Mouse (Mus musculus): ENCODE results near the gene Gm28053.

Gene Gm28053

GRCm38 (mm10) chr6:48742422-48743351, 24.3 kb downstream of the Gm28053 start:
- peak; percentile 51 for DNase-seq

DNA sequence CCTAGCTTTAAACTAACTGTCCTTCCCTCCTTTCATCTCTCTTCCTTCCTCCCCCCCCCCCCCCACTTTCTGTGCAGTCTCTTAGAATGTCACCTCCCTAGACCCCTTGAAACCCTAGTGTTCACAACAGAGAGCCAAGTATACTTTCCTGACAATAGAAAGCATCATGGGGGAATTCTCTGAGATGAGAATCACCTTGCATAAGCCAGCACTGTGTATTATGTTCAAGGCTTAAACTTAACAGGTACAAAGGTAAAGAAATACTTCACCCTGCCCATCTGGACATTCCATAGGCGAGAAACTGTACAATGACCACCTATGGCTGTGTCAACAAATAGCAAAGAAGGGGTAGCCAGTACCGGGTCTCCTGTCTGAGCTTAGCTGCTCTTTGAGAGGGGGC, 27.1 kb downstream of the Gm28053 start:
- DNase-seq: no peak

DNA sequence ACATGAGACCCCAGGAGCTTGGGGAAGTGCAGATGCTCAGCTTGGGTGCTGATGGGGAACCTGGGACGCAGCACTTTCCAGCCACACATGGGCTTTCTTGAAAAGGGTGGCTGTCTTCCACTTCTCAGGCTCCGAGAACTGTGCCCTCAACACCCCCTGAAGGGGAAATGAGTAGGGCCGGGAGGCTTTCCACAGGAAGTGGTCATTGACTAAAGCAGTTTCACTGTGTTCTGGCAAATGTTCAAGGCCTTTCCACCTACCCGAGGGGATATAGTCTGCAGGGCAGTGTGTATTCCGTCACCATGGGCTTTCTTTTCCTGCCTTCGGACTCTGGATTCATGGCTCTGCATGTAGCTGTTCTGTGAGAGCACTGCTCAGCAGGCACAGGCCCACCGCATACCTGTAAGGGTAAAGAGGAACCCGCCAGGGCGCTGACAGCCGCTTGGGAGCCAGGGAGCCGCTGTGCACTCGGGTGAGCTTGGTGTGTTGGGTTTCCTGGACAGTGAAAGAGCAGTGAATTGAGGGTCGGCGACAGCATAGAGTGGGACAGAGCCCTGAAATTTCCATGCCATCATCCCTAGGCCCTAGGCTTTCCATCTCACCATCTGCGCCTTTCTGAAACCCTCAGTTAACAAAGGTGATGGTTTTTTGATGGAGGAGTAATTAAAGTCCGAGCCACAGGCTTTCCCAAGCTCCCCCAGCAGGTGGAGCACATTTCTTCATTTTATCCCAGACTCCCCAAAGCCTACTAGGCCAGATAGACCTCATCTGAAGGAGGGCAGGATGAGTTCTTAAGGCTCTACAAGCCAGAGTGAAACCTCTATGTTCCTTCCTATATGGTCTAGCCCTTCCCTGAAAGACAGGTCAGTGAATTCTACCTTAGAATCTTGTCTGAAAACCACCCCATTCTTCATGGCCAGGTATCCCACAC, 27.8 kb downstream of the Gm28053 start, which contains the start of gene Gimap5:
Gene Gimap5 (plus strand): TSS at position 239 of the 931 bp plus-strand sequence.
- DNase-seq: peak; percentile 78

DNA sequence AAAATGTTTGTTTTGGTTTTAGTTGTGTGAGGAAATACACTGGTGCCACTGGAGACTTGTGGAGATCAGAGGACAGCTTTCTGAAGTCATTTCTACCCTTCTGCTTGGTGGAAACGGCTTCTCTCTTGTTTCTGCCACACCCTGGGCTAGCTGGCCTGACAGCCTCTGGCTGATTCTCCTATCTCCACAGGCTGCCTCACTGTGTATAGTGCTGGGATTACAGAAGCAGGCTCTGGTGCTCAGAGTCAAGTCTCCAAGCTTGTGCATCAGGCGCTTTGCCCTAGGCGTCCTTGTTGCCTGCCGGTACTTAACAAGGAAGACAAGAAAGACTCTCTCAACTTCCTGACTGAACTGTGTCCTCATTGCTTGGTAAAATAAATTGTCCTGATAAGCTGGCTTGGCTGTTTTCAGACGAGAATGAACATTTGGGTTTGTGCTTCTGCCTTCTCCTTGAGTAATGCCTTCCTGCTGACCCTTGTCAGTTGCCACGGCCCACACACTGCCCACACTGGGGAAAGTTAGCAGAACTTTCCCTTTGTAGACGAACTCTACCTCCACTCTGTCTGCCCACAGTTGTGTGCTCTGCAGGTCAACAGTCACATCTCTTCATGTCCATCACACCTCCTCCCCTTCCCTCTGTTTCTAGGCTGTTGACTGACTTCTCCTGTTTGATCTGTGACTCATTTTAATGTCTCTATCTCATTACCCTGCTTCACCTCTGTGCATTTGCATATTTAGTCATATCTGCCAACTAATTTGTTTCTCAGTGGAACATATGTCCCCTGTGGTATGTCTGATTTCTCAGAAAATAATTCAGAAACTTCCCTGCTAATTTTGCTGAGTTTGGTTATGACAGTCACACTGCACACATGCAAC, 28.9 kb downstream of the Gm28053 start:
- DNase-seq: peak; percentile 40

- no peak for DNase-seq
These were observed 45.3 kb downstream of the Gm28053 start for GRCm38 (mm10) chr6:48763567-48764270.

GRCm38 (mm10) chr6:48764496-48764895, 46.1 kb downstream of the Gm28053 start:
- DNase-seq: no peak

GRCm38 (mm10) chr6:48768178-48768869, 49.9 kb downstream of the Gm28053 start:
- DNase-seq: no peak

DNA sequence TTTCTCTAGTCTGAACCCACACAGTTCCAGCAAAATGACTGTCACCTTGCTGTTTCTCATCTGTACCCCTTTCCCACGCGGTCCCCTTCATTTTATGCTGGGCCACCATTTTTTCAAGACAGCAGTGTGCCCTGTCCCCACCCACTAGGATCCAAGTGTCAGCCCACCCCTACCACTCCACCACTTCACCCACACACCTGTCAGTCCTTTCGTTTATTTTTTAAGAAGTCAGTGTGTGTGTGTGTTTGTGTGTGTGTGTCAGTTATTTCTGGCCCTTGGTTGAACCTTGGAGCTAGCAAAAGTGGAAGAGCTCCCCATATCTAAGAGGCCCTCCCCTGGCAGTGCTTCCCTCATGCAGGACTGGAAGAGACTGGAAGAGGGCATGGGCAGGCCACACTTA, 50.5 kb downstream of the Gm28053 start:
- no peak for DNase-seq

- DNase-seq: no peak
These were observed 52.3 kb downstream of the Gm28053 start, which contains the start of gene Gimap3 for GRCm38 (mm10) chr6:48770696-48771095. TSS of gene Gimap3 (minus strand) at chr6:48770851.

DNA sequence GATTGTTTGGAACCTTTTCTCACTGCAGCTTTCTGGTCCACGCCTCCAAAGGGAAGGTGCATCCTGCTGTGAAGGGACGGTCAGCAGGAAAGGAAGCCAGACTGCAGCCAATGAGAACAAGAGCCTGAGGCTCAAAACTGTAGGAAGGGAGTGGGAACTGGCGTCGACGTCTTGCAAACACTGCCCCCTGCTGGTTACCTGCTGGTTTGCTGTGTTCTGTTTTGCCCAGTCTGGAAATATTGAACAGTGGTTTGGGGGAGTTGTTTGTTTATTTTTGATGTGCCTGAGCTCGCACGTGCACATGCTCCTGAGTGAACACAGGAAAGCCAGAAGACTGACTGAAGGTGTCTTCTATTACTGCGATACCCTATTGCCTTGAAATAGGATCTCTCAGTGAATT, 53.6 kb downstream of the Gm28053 start:
- DNase-seq: peak; percentile 86

- no peak for DNase-seq
These were observed 66.0 kb downstream of the Gm28053 start for GRCm38 (mm10) chr6:48784406-48784805.

- peak; percentile 65 for DNase-seq
These were observed 66.8 kb downstream of the Gm28053 start for GRCm38 (mm10) chr6:48785189-48785588.

- DNase-seq: no peak
These were observed 67.2 kb downstream of the Gm28053 start for GRCm38 (mm10) chr6:48785601-48786000.

DNA sequence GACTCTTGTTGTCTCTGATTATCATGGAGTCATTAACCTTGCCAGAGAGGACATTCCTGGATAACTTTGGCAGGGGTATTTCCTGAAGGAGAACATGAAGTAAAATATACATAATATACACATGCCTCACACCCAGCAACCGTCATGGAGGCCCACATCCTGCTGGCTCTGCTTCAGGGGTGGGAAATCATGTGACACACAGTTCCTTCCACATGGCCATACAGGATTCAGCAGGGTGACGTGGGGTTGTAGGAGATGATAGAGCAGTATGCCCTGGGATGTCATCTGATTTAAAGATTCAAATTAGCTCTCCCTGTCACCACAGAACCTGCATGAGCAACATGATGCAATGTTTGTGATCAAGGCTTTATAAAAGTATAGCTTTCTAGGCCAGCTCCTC, 69.5 kb downstream of the Gm28053 start:
- no peak for DNase-seq

GRCm38 (mm10) chr6:48801897-48802296, 83.5 kb downstream of the Gm28053 start:
- no peak for DNase-seq

All from lung, postnatal 10 days (tissue).